Mouse (Mus musculus): ENCODE measurements around the gene Pih1h3b.

DNA sequence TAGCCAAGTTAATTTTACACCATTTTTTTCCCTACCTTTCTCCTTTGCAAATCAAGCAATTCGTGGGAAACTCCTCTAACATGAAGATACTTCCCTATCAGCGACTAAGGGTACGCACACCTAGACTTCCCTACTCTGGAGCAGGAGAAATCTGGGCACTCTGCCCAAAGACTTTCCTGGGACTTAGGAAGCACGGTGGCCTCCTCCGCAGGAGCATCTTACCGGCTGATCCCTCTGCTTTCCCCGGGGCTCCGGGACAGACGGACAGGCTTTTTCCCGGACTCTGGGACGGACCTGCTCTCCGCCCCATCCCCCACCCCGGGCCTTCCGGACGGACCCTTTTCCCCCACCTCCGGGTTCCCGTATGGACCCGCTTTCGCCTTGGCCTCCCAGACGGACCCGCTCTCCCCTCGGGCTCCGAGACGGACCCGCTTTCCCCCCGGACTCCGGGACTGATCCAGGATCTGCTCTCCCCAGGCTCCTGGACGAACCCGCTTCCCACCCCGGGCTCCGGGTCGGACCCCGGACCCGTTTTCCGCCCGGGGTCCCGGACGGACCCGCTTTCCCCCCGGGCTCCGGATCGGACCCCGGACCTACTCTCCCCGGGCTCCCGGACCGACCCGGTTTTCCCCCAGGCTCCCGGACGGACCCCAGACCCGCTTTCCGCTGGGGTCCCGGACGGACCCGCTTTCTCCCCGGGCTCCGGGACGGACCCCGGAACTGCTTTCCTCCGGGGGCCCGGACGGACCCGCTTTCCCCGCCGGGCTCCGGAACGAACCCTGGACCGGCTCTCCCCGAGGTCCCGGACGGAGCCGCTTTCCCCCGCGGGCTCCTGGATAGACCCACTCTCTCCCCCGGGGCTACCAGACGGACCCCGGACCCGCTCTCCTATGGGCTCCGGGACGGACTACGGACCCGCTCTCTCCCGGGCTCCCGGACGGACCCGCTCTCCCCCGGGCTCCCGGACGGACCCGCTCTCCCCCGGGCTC lies 1.5 kb upstream of the Pih1h3b start:
- TF ChIP-seq USF1 (IDR thresholded peaks at IDR 0.05; ENCODE audit: low read depth) (no peak), CTCF (IDR thresholded peaks at IDR 0.05; ENCODE audit: control insufficient read depth, insufficient read depth, insufficient read length) (no peak), MYOD1 (IDR thresholded peaks at IDR 0.05; ENCODE audit: control insufficient read depth, insufficient read length, low read depth) (no peak)
